Comparison of ENCODE assay signal across 8 mouse cellular contexts in the genomic region with DNA sequence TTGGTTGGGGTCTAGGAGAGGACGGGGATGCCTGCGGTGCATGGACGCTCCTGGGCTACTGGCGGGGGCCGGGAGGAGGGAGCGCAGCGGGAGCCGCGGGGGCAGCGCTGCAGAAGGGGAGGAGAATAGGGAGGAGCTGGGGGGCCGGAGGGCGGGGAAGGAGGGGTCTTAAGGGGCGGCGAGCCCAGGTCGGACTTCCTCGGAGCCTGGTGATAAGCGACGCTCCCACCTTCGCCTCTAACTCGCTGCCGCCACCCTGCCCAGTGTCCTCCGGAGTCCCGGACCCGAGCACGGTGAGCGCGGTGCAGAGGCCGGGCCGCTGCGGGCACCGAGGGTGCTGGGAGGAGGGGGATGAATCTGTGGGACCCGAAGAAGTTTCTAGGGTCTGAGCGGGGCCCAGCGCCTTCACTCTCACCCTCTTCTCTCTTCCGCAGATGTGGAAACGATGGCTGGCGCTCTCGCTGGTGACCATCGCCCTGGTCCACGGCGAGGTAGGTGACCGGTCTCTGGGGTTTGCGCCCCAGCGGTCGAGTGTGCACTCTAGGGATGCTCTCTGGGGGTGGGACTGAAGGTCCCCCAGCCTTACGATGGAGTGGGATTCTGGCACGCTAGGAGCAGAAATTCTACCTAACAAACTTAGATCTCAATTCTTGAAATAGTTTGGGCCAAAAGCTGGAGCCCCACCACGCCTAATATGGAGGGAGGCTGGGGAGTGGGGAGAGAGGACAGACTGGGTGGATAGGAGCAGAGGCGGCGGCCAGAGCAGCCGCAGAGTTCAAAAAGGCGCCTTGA. TPM values are rescaled to one million over a fixed set of nuclear protein-coding genes. Genes with fewer than 3 reads are reported as not detected.
A peak's percentile ranks its signal among the peaks of the same experiment; 100 is the strongest.
DNase-seq lines count a peak whose midpoint lies in the region; ATAC-seq and TF ChIP-seq lines count a peak whose summit lies in the region.

A gene (plus strand): TSS at position 14 of the 792 bp plus-strand sequence.

- peak; percentile 58 for ATAC-seq in common myeloid progenitor, adult 5-6 weeks (replicated peaks; ENCODE audit: low read depth, poor library complexity, severe bottlenecking)
- ATAC-seq in hindbrain, embryonic 15.5 days (ENCODE audit: low FRiP score, low read depth) = peak; percentile 78
- peak; percentile 85 for ATAC-seq in limb, embryonic 13.5 days (ENCODE audit: low FRiP score, low read depth)
- peak; percentile 90 for ATAC-seq in midbrain, embryonic 13.5 days

- H3K4me3 ChIP-seq in left cerebral cortex, adult 2 months = peak within 1 kb of the TSS; percentile 94
- H3K4me3 ChIP-seq in hindbrain, embryonic 15.5 days = peak within 1 kb of the TSS; percentile 87
- peak within 1 kb of the TSS; percentile 91 for H3K4me3 ChIP-seq in limb, embryonic 13.5 days
- H3K4me3 ChIP-seq in midbrain, embryonic 13.5 days (replicated peaks) = peak within 1 kb of the TSS; percentile 68

- DNase-seq in left cerebral cortex, adult 2 months (ENCODE audit: extremely low spot score in 1 of 2, low spot score in 2 of 2) = peak; percentile 36 to 63
- no peak for DNase-seq in left cerebral cortex, adult 9 months (ENCODE audit: low spot score in 2 of 2)
- peak; percentile 74 for DNase-seq in gastrocnemius, postnatal 14 days
- DNase-seq in testis, postnatal 14 days (ENCODE audit: low spot score) = peak; percentile 19

- no peaks in the 10 kb centered on the region for H3K36me3 ChIP-seq in hindbrain, embryonic 15.5 days
- peaks cover 15% of the 10 kb centered on the region for H3K36me3 ChIP-seq in limb, embryonic 13.5 days
- H3K36me3 ChIP-seq in midbrain, embryonic 13.5 days = no peaks in the 10 kb centered on the region

- no peaks in the 10 kb centered on the region for H3K27me3 ChIP-seq in hindbrain, embryonic 15.5 days
- H3K27me3 ChIP-seq in limb, embryonic 13.5 days = no peaks in the 10 kb centered on the region
- 0 out of 2 replicates have a peak, but pooled peaks cover 3% of the 10 kb centered on the region for H3K27me3 ChIP-seq in midbrain, embryonic 13.5 days

- peak within 1 kb of the TSS; percentile 99 for H3K4me2 ChIP-seq in hindbrain, embryonic 15.5 days
- peak within 1 kb of the TSS; percentile 77 for H3K4me2 ChIP-seq in limb, embryonic 13.5 days (replicated peaks)
- H3K4me2 ChIP-seq in midbrain, embryonic 13.5 days (replicated peaks) = peak within 1 kb of the TSS; percentile 94

- under 1% methylated on average over 47 of the region's 52 CpGs for WGBS in hindbrain, embryonic 15.5 days
- 0% methylated on average over 52 of the region's 52 CpGs for WGBS in limb, embryonic 13.5 days
- WGBS in midbrain, embryonic 13.5 days = under 1% methylated on average over 51 of the region's 52 CpGs

- peak within 1 kb of the TSS; percentile 88 for H3K27ac ChIP-seq in left cerebral cortex, adult 2 months
- peak within 1 kb of the TSS; percentile 67 for H3K27ac ChIP-seq in hindbrain, embryonic 15.5 days (replicated peaks)
- H3K27ac ChIP-seq in limb, embryonic 13.5 days = peak within 1 kb of the TSS; percentile 98
- H3K27ac ChIP-seq in midbrain, embryonic 13.5 days = no peak within 1 kb of the TSS

- intact Hi-C loops in left cerebral cortex, adult 2 months (cut with DNase I) = loop anchor here (5.0 kb wide), 2 partner anchors 35 to 70 kb away; no protein-coding TSS in a partner anchor
- intact Hi-C loops in gastrocnemius, postnatal 14 days (cut with DNase I; ENCODE audit: low total_unique reads) = no loop called here

- no peak for TF ChIP-seq CTCF in left cerebral cortex, adult 2 months (IDR thresholded peaks at IDR 0.05)

- H3K9me3 ChIP-seq in hindbrain, embryonic 15.5 days = no peaks in the 10 kb centered on the region
- H3K9me3 ChIP-seq in limb, embryonic 13.5 days = no peaks in the 10 kb centered on the region
- H3K9me3 ChIP-seq in midbrain, embryonic 13.5 days = no peaks in the 10 kb centered on the region

- H3K4me1 ChIP-seq in hindbrain, embryonic 15.5 days (replicated peaks) = peaks cover 33% of the 10 kb centered on the region
- H3K4me1 ChIP-seq in limb, embryonic 13.5 days = peaks cover 32% of the 10 kb centered on the region
- H3K4me1 ChIP-seq in midbrain, embryonic 13.5 days (replicated peaks) = peaks cover 29% of the 10 kb centered on the region

- H3K9ac ChIP-seq in hindbrain, embryonic 15.5 days = peak within 1 kb of the TSS; percentile 78
- H3K9ac ChIP-seq in limb, embryonic 13.5 days = peak within 1 kb of the TSS; percentile 96
- peak within 1 kb of the TSS; percentile 77 for H3K9ac ChIP-seq in midbrain, embryonic 13.5 days (replicated peaks)

RNA-seq across cellular contexts. Expression of the gene that starts here (rescaled TPM):
- total RNA-seq in left cerebral cortex, adult 2 months (2021) = 10 to 100 TPM; 28.8 to 33.3 TPM
- total RNA-seq in common myeloid progenitor, adult 5-6 weeks (2017) = 0.53 and 1.0 TPM in 2 replicates
- 100 to 1,000 TPM; 209 to 290 TPM for total RNA-seq in gastrocnemius, postnatal 14 days (2021)
- 92.7 and 103 TPM in 2 replicates for polyA plus RNA-seq in hindbrain, embryonic 15.5 days (2015; fragmentation: Nextera tagmentation; extraction: Ambion mirVana)
- 714 and 731 TPM in 2 replicates for polyA plus RNA-seq in limb, embryonic 13.5 days (2015; fragmentation: Nextera tagmentation; extraction: Ambion mirVana)
- 98.9 and 99.0 TPM in 2 replicates for polyA plus RNA-seq in midbrain, embryonic 13.5 days (2015; fragmentation: Nextera tagmentation; extraction: Ambion mirVana)

Comparison
In these comparisons a context has a peak if more than half of its experiments do, and no peak if none do; other contexts are left out.
1. RNA of the gene that starts here (total RNA-seq): 209 to 290 TPM in gastrocnemius, postnatal 14 days and 28.8 to 33.3 TPM in left cerebral cortex, adult 2 months; 0.53 to 1.0 TPM in common myeloid progenitor, adult 5-6 weeks; every median in the first group is over 10 times any median in the second.
2. RNA of the gene that starts here (total RNA-seq): 209 to 290 TPM in gastrocnemius, postnatal 14 days; 28.8 to 33.3 TPM in left cerebral cortex, adult 2 months; every median in the first group is over 4 times any median in the second.
3. DNase-seq: peak in left cerebral cortex, adult 2 months (2 of 2), gastrocnemius, postnatal 14 days (single experiment) and testis, postnatal 14 days (single experiment); none in left cerebral cortex, adult 9 months (0 of 2).
4. Peak in every context shown above with its lines, with median percentiles within 50 percentile points of each other: H3K4me3 ChIP-seq, ATAC-seq, H3K4me2 ChIP-seq and H3K9ac ChIP-seq.